Mouse (Mus musculus) CD4-positive, CD25-positive, alpha-beta regulatory T cell, adult 2 months (primary cell): ENCODE measurements around the gene Mst1.
A peak's percentile ranks its signal among the peaks of the same experiment; 100 is the strongest.

Source experiments
- DNase-seq: peaks from one replicate; pipeline ENCODE4 v3.0.0-alpha.2; 2012; ENCODE audit warnings: low read depth, low spot score

Mst1 gene

DNA sequence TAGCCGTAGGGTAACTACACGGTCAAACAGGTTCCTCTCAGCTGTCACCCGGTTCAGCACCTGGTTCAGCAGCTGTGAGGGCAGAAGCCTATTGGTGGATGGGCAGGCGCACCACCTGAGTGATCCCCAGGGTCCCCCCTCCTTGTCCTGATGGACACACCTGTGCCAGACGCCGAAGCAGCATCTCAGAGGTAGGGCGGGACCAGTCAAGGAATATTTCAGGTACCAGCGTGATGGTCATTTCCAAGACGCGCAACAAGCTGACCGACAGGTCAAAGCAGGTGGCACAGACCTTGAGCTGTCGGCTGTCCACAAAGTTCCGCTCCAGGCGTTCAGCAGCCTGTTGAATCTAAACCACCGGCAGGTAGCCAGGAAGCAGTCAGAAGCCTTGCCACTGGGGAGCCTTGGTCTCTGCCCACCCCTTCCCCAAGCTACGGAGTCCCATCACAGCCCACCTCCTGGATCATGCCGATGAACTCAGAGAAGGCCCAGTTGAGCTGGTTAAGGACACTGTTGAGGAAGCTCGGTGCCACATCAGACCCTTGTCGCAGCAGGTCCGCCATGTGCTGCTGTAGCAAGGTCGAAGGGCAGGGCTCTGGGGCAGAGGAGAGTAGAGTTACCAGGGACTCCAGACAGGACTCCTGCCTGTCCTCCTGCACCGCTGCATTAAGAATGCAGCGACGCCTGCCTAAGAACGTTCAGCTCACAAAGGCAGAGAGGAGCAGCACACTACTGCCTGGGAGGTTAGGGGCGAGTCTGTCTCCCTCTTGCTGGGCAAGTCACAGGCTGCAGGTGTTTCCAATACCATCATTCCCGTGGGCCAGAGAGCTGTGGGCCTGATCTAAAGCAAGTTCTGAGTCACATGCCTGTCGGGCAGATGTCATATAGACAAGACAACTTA lies 23.6 kb upstream of the Mst1 start:
- no peak for DNase-seq

DNA sequence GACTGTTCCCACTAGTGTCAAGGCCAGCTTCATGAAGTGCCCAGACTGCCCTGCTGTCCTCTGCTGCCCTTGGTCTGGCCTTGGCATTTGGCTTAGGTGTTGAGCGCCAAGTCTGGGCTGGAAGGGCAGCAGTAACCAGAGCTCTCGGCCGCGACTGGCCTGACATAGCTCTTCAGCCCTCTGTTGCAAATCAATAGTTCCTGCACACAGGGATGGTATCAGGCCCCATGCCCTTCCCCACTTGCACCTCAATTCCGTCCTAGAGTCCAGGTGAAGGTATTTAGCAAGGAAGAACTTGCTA lies 23.0 kb upstream of the Mst1 start:
- no peak for DNase-seq

DNA sequence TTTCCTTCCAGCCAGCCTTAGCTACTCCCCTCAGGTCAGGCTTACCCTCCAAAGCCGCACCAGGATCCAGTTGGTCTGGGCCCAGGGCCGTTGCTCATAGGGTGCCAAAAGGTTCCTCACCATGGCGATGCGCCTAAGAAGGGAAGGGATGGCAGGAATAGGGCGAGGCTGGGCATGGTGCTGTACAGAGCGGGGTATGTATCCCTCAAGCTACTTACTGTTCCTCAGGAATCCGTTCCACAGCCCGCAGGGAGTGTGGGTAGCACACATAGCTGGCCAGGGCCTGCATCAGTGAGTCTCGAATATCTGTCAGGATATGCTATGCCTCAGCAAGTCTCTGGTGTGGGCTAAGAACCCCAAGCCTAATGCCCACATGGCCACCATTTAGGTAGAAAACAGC lies 21.9 kb upstream of the Mst1 start:
- no peak for DNase-seq

DNA sequence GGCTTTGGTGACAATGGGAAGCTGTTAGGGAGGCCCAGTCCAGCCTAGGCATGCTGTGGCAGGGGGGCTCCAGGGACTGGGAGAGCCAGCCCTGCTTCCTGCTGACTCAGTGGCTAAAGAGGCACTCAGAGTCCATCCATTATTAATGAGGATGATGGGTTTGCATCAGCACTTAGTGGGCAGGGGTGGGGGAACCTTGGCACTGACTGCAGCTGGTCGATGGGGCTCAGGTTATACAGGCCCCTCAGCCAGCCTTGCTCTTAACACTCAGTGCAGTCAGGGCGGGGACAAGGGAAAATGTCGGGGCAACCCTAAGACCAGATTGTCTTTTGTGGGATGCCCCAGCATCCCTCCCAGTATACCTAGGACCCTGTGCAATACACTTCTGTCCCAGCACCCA lies 18.1 kb upstream of the Mst1 start:
- DNase-seq: no peak

DNA sequence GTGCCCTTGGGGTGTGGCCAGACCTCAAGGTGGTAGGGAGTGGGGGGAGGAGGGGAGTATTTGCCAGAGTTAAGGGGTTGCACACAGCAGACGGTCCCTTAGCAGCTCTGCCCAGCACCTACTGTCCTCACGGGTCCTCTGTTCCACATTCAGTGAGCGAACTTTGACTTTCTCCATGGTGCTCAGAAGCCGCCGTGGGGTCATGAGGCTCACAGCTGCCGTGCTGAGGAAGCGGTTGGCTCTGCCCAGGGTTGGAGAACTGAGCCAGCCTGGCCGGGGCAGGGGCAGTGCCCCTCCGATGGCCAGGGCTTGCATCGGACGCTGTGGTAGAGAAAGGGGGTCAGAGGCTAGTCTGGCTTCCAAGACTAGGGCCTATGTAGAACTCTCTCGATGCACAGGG lies 16.9 kb upstream of the Mst1 start:
- no peak for DNase-seq

DNA sequence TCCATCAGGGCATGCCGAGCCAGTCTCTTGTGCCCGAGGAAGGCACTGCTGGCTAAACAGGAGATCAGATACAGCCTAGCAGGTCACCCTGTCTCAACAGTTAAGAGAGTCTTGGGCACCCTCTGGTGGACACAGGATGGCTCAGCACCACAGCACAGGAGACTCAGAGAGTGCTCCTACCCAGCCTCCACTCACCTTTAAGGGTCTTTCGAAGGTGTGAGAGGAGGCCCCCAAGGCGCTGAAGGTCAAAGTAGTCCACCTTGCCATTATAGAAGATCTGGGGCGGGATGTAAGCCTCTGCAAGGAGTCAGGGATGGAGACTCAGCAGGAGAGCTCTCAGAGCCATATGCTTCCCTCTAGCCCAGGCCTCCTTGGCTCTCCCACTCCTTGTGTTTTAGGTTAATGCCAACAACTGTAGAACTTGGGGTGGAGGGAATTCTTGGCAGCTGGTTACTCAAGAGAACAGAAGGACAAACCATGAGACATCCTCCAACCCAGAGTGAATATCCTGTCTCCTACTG lies 14.7 kb upstream of the Mst1 start:
- peak; percentile 73 for DNase-seq

DNA sequence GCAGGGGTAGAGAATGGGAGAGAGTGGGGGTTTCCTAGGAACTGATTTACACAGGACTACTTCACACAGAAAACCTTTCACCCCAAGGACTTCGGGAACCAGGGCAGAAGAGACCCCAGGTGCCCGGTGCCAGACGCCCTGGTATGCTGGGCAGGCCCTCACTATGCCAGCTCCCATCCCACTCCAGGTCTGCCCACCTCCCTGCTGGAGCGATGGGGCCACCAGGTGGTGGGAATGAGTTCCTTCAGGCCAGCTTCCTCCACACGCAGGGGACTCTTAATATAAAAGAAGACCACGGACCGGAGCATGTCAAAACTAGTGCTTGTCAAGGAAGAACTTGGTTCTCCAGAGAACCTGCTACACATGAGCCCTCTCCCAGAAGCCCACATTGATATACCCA lies 13.0 kb upstream of the Mst1 start:
- no peak for DNase-seq

DNA sequence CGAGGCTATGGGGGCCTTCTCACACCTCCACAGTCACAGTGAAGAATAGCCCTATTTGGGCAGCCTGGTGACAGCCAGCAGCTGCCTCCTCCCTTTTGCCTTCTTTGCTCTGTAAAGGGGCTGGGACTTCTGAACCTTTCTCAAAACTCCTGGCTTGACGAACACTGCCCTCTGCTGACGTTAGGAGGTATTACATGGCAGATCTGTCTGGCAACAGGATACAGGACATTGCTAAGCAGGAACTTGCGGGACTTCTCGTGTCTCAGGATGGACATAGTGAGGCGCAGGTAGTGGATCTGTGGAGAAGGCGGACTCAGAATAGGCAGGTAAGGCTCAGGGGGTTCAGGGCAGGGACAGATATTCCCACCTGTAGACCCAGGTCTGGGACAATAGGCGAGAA lies 12.3 kb upstream of the Mst1 start:
- DNase-seq: peak; percentile 91

DNA sequence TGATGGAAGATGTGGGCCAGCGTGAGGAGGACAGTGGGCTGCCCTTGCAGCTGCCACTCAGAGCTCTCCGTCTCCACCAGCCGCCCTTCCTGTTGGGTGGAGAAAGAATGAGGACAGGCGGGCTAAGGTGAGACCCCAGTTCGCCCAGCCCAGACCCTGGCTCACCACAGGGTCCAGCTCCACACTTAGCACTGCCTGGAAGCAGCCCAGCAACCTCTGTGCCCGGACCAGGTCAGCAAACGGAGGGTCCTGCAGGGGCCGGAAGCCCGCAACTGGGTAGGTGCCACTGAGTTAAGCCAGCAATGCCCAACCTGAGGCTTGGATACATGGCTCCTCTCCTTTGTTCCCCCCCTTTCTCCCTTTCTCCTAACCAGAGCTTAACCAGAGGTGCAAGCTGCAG lies 11.2 kb upstream of the Mst1 start:
- DNase-seq: no peak

DNA sequence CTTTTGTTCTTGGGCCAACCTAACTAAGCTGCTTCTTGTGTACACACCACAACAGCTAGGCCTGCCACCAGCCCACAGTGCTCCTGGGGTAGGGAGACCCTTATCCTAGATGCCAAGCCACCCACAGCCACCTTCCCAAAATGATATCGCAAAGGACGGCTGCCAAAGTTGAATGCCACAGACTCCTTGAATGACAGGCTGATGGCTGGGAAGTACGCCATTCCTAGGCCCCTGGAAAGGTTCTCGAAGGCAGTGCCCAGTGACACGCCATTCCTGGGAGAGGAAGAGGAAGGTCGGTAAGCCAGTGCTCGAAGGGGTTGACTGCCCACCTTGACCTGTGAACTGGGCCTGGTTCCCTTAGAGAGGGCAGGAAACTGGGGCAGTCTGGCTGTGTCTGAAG lies 10.7 kb upstream of the Mst1 start:
- no peak for DNase-seq

DNA sequence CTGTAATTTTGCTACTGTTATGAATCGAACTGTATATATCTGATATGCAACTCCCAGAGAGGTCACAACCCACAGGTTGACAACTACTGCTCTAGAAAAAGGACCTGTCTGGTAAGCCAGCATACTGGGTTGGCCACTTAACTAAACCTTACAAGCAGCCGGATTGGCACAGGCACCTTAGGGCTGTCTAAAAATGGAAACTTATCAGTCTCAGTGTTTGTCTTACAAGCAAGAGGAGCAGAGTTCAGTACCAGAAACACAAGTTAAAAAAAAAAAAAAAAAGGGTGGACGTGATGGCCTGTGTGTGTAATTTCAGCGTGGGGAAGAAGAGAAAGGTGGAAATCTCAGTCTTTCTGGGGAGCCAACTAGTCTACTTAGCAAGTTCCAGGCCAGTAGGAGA lies 8.4 kb upstream of the Mst1 start:
- no peak for DNase-seq

DNA sequence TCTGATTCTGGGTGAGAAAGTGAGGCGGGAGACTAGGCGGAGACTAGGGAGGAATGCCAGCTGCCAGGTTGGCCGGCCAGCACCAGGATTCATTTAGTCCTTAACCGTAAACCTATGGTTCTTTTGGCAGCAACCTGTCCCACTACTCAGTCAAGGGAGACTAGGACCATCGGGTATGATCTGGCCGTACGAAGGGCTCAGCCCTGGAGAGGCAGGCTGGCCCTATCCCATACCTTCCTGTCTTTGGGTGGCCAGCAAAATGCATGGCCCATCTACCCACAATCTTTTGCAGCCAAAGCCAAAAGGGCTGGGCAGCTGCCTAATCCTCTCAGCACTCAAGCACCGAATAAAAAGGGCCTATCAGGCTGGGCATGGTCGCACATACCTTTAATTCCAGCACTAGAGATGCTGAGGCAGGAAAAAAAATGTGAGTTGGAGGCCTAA lies 7.7 kb upstream of the Mst1 start:
- DNase-seq: no peak

DNA sequence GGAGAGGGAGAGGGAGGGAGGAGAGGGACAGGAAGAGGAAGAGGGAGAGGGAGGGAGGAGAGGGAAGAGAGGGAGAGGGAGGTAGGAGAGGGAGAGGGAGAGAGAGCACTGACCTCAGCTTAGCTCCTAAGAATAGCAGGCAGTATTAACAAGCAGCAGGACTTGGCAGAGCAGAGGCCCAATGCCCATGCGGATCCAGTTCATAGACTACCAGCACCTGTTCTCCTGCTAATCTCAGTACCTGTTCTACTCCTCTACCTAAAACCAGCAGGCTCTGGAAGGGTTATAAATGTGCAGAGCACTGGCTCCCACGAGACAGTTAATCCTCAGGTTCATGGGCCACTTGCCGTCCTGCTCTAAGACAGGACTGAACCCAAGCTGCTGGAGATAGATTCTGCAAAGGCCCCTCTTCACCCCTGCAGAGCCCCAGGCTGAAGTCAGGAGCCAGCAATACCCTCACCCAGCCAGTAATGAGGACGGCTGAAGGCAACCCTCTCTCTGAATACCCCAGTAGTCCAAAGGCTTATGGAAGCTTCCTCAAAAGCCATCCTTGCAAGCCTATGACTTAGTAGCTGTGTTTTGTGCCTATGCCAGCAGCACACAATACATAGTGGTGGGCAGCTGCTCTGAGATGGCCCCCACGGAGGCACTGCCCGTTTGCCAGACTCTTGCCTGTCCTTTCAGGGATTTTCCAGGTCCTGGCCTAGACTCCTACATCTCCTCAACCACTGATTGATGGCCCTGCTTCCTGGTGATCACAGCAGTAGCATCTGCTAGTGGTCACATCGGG lies 6.9 kb upstream of the Mst1 start:
- no peak for DNase-seq

DNA sequence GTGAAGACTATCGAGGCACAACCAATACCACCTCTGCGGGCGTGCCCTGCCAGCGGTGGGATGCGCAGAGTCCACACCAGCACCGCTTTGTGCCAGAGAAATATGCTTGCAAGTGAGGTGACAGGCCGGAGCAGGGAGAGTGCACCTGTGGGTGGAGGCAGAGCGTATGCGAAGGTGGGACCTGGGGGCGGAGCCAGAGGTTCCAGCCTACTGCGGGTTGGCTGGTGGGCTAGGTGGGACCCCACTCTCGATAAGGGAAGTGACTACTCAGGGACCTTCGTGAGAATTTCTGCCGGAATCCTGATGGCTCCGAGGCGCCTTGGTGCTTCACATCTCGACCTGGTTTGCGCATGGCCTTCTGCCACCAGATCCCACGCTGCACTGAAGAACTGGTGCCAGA lies 2.3 kb downstream of the Mst1 start:
- DNase-seq: peak; percentile 40

DNA sequence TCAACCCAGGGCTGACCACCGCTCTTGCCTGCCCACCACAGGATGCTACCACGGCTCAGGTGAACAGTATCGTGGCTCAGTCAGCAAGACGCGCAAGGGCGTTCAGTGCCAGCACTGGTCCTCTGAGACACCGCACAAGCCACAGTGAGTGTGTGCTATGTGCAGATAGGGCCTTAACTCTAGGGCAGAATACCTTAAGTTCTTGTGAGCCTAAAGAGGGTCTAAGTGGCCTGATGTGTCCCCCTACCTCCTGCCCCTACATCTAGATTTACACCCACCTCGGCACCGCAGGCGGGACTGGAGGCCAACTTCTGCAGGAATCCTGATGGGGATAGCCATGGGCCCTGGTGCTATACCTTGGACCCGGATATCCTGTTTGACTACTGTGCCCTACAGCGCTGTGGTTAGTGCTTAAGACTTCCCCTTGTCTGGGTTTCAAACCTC lies 2.8 kb downstream of the Mst1 start, which contains the start of gene Rnf123:
Gene Rnf123 (minus strand): TSS at position 359 of the 444 bp plus-strand sequence.
- peak; percentile 69 for DNase-seq

DNA sequence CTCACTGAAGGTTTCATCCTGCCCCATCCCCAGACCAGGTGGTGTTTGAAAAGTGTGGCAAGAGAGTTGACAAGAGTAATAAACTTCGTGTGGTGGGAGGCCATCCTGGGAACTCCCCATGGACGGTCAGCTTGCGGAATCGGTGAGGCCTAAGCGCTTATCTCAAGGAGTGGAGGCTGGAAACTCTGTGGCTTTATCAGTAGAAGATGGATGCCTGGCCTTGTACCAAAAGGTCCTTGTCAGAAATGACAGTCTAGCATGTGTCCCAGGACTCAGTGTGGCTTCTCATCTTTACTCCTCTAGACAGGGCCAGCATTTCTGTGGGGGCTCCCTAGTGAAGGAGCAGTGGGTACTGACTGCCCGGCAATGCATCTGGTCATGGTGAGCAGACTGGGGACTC lies 3.3 kb downstream of the Mst1 start:
- no peak for DNase-seq

DNA sequence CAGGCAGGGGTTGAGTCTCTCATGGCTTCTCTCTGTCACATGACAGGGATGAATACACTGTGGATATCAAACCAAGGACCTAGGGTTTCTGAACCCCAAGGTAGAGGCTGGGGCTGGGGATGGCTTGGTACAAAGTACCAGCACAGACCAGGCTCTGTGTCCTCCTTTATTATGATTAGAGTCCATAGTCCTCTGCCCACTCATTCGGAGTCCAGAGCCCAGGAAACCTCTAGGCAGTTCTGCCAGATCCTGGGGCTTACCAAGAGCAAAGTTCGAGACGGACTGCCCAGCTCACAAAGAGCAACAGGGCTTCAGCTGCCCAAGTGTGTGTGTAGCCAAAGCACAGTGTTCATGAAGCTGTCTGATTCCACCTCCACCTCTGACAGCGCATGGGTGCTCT lies 5.0 kb downstream of the Mst1 start:
- DNase-seq: no peak

DNA sequence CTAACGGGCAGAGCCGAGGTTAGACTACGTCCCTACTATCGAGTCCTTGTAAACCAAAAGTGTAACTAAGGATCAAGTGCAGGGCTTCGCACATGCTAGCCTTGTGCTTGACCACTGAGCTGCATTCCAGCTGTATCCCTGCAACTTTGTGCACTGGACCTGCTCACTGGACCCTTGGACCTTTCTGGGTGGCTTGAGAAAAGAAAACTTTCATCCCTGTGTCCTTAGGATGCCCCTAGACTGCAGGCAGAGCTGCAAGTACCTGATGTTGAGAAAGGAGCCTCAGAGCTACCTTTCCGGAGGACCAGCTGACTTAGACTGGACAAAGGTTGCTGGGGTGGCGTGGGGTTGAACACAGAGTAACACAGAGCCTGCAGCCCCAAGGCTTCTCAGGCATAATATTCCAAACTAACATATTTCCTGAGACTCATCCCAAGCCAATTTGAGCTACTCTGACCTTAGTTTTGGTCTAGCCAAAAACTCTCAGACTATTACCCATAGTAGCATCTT lies 10.4 kb downstream of the Mst1 start:
- DNase-seq: no peak

DNA sequence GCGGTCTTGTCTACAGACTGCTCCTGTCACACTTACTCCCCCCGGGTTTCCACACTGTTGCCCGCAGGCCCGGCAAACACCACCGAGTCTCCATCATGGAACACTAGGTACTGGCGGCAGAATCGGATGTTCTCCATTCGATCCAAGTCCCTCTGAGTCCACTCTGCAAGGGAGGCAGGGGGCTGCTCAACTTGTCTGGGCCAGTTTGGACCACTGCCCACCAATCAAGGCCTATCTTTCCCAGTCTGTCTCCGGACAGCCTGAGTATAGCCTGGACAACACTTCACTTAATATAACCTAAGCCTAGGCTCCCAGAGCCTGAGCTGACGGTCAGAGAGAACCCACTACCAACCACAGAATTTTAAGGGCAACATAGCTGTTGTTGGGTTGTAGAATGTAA lies 13.3 kb downstream of the Mst1 start:
- DNase-seq: no peak

DNA sequence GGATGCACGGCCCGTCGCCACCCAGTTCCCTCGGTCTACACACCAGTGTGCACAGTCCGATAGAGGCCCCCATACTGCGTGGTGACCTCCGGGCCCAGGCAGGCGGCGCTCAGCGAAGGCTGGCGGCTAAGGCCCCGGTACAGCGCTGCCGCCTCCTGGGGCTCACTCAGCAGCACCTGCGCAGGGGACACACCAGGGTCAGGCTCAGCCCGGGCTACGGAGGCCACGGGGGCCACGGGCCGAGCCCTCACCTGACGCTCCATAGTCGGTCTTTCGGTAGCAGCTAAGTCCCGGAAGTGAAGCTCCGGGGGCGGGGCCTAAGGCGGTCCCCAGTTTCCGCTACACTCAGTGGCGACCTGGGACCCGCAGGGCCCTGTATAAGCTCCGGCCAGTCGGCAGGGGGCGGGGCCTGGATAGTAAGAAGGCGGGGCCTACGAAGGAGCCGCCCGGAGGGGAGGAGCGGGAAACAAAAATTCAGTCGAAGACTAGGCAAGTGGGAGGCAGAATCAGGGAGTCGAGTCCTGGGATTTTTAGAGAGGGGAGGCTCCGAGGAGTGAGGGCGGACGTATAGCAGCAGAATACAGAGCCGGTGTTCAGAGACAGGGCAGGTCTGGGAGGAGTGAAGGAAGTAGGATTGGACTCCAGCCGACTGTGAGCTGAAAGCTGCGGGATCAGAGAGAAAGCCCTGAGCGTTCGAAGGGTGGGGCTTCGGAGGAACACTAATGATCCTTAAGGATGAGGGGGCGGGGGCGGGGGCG lies 14.1 kb downstream of the Mst1 start, which contains the start of gene Apeh:
Gene Apeh (minus strand): TSS at position 423 of the 758 bp plus-strand sequence.
- DNase-seq: peak; percentile 95

DNA sequence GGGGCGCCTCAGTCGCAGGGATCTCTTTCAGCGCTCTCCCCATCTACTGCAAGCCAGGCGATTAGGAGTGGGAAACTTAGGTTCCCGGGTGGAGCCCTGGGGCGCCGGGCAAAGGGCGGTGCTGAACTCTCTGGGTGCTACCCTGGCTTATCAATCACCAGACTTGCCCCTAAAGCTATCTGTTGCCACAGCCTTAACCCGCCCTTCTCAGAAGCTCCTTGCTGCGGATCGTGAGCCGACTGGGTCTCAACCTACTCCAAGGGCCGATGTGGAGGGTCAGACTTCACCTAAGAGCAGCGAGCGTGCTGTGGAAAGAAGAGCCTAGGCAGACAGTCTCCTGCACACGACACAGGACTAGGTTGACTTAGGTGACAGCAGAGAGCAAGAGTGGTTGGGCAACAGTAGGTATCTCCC lies 14.8 kb downstream of the Mst1 start:
- peak; percentile 45 for DNase-seq

DNA sequence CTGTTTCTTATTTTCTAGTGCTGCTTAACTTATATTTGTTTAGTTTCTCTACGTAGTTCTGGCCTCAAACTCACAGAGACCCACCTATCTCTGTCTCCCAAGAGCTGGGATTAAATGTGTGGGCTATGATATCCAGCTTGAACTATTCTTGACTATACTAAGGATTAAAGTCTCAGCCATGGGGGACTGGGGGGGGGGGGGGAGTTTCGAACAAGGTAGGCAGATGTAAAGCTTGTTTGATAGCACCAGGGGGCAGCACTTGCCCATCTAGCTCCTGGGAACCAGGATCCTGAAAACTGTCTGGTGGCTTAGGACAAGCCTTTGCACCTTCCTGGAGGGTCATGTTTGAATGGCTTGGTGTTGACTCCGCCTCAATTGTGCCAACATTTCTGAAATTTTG lies 15.3 kb downstream of the Mst1 start:
- DNase-seq: peak; percentile 88
